Mouse (Mus musculus) ES-CJ7 (cell line): ENCODE measurements around the gene Pcsk2.

ENCODE experiments used
- DNase-seq: peaks from one replicate; pipeline ENCODE4 v3.0.0; 2011; ENCODE audit warnings: low read depth, low spot score

Pcsk2 gene

GRCm38 (mm10) chr2:143837291-143837701, 291.3 kb downstream of the Pcsk2 start:
- peak; percentile 82 for DNase-seq

GRCm38 (mm10) chr2:143838698-143839097, 292.7 kb downstream of the Pcsk2 start:
- DNase-seq, result no peak

DNA sequence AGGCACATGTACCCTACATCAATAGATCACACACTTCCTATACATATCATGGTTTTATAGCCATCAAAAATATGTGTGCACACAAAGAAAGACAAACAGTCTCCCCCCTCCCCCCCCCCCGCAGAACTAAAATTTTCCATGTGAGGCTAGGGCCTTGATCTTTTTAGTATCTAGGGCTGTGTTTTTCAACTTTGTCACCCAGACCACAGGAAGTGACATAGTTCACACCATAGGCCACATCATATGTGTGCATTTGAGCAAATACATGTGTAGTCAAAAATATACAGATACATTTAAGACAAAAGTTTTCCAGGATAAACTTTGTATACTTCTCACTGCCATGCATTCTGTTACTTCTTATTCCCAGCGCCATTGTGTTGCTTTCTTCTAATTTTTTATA, 293.5 kb downstream of the Pcsk2 start:
- no peak for DNase-seq

DNA sequence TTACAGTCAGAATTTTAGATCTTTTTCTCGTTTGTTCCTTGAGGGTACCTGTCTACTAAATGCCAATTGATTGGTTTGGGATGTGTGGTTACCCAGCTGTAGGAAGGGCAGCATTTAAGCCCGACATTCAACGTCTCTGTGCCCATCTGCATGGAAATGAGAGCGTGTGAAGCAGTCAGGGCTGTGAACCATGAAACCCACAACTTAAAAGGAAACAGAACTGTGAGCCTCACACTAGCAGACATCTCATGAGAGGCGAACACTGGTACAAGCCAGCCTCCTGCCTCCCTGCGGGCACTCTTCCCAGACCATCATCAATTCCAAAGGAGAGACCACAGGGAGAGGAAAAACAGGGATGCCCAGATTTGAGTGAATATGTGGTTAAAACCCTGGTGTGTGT, 294.9 kb downstream of the Pcsk2 start:
- no peak for DNase-seq

GRCm38 (mm10) chr2:143841536-143841935, 295.6 kb downstream of the Pcsk2 start:
- no peak for DNase-seq

- no peak for DNase-seq
These were observed 298.8 kb downstream of the Pcsk2 start for GRCm38 (mm10) chr2:143844779-143845178.

- no peak for DNase-seq
These were observed 300.8 kb downstream of the Pcsk2 start for GRCm38 (mm10) chr2:143846799-143847198.

GRCm38 (mm10) chr2:143847291-143847690, 301.3 kb downstream of the Pcsk2 start:
- no peak for DNase-seq

- DNase-seq, result no peak
These were observed 305.6 kb downstream of the Pcsk2 start for GRCm38 (mm10) chr2:143851354-143852221.

GRCm38 (mm10) chr2:143852295-143853275, 306.6 kb downstream of the Pcsk2 start:
- peak; percentile 12 for DNase-seq

GRCm38 (mm10) chr2:143853447-143853846, 307.5 kb downstream of the Pcsk2 start:
- DNase-seq, result no peak

DNA sequence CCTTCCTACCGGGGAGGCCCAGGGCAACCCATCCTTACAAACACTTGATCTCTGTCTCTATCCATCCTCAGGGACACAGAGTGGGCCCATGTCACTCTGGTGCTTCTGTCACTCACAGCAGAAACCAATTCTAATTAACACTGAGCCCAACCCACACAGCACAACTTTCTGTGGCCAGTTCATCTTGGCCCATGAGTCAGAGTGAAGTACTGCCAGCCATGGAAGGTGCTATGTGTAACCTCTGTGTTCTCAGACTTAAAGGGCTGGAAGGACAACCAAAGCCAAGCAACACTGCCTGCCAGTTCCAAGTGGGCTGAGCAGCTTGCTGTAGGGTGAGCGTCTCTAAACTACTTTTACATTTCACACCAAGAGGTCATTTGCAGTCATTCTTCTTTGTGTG, 313.2 kb downstream of the Pcsk2 start:
- DNase-seq, result no peak

GRCm38 (mm10) chr2:143862484-143863231, 316.7 kb downstream of the Pcsk2 start, which contains the start of gene Bfsp1:
Gene Bfsp1 (minus strand): TSS chr2:143863173.
- DNase-seq, result peak; percentile 42

- DNase-seq, result no peak
These were observed 318.6 kb downstream of the Pcsk2 start for GRCm38 (mm10) chr2:143864600-143864999.
